8 mouse cellular contexts compared by ENCODE assay signal in genomic region chr8:84011705-84012498, GRCm38 (mm10). TPM values are rescaled to one million over a fixed set of nuclear protein-coding genes. Genes with fewer than 3 reads are reported as not detected.
A peak's percentile ranks its signal among the peaks of the same experiment; 100 is the strongest.
DNase-seq lines count a peak whose midpoint lies in the region; ATAC-seq and TF ChIP-seq lines count a peak whose summit lies in the region.

Gene 2210011C24Rik, minus strand, starts transcription at chr8:84012171.

- H3K36me3 ChIP-seq in C2C12 (ENCODE audit: control insufficient read depth, insufficient read depth), result no peaks in the 10 kb centered on the region
- no peaks in the 10 kb centered on the region for H3K36me3 ChIP-seq in ES-E14 (ENCODE audit: control insufficient read depth, insufficient read depth, low read length, poor library complexity, severe bottlenecking)
- H3K36me3 ChIP-seq in heart, embryonic 14.5 days (ENCODE audit: control insufficient read depth, insufficient read depth, low read length), result no peaks in the 10 kb centered on the region

- H3K4me3 ChIP-seq in C2C12 (ENCODE audit: insufficient read depth, poor library complexity, severe bottlenecking) (peak within 1 kb of the TSS; percentile 11), ES-E14 (ENCODE audit: insufficient read depth in 1 of 2, low read depth in 1 of 2, low read length in 2 of 2, poor library complexity in 1 of 2, severe bottlenecking in 1 of 2) (peak within 1 kb of the TSS; percentile 72 to 79)
- peak within 1 kb of the TSS; percentile 47 to 52 for H3K4me3 ChIP-seq in heart, embryonic 14.5 days (ENCODE audit: control insufficient read depth in 1 of 2, insufficient read depth in 1 of 2, low read depth in 1 of 2, low read length in 2 of 2)

- no peak for DNase-seq in ES-E14 (ENCODE audit: low read depth, low spot score)
- peak; percentile 81 to 93 for DNase-seq in kidney, postnatal 25 days
- DNase-seq in yolk sac, embryonic 10.5 days (ENCODE audit: low spot score), result peak; percentile 87
- DNase-seq in spleen, postnatal 36 days (ENCODE audit: low spot score in 2 of 2), result no peak
- DNase-seq in cerebellum, adult 18-20 months, result no peak

- no peaks in the 10 kb centered on the region for H3K79me2 ChIP-seq in C2C12 (ENCODE audit: control insufficient read depth, insufficient read depth)

- H3ac ChIP-seq in C2C12 (ENCODE audit: control insufficient read depth, insufficient read length, low read depth), result peak within 1 kb of the TSS; percentile 55

- H3K79me3 ChIP-seq in C2C12 (ENCODE audit: low read depth), result no peaks in the 10 kb centered on the region

- H3K4me2 ChIP-seq in heart, embryonic 14.5 days (ENCODE audit: low read length), result peak within 1 kb of the TSS; percentile 99

- under 1% methylated on average over 45 of the region's 45 CpGs for WGBS in heart, embryonic 14.5 days

- TF ChIP-seq CTCF in C2C12 (IDR thresholded peaks at IDR 0.05; ENCODE audit: control insufficient read depth, insufficient read depth, insufficient read length), result no peak

- H3K4me1 ChIP-seq in ES-E14 (ENCODE audit: control insufficient read depth in 2 of 2, insufficient read depth in 2 of 2, low read length in 2 of 2, poor library complexity in 1 of 2), result peaks cover 6 to 7% of the 10 kb centered on the region in 2 experiments; a peak in 3 of 4 replicates
- peaks cover 2 to 22% of the 10 kb centered on the region in 2 experiments; a peak in 3 of 4 replicates for H3K4me1 ChIP-seq in heart, embryonic 14.5 days (ENCODE audit: control insufficient read depth in 2 of 2, insufficient read depth in 2 of 2, low read length in 2 of 2)

- H3K9ac ChIP-seq in ES-E14 (ENCODE audit: insufficient read depth, low read depth, low read length, poor library complexity, severe bottlenecking), result peak within 1 kb of the TSS; percentile 68
- H3K9ac ChIP-seq in heart, embryonic 14.5 days (ENCODE audit: low read length), result peak within 1 kb of the TSS; percentile 60

- H3K27ac ChIP-seq in ES-E14 (ENCODE audit: insufficient read depth, low read depth, low read length, poor library complexity, severe bottlenecking), result no peak within 1 kb of the TSS
- H3K27ac ChIP-seq in heart, embryonic 14.5 days (replicated peaks in 1 of 2; ENCODE audit: control insufficient read depth in 1 of 2, insufficient read depth in 1 of 2, low read depth in 2 of 2, low read length in 2 of 2), result no peak within 1 kb of the TSS

- no peak for ATAC-seq in heart, embryonic 14.5 days (ENCODE audit: insufficient number of reproducible peaks, insufficient read depth, low FRiP score, low read depth)
- 0 out of 2 replicates have a peak, but pooled peaks have one; percentile 26 for ATAC-seq in megakaryocyte, adult 5-6 weeks (ENCODE audit: poor library complexity, severe bottlenecking)

- H3K27me3 ChIP-seq in C2C12 (ENCODE audit: control insufficient read depth, insufficient read depth, insufficient read length), result peaks cover 3% of the 10 kb centered on the region
- H3K27me3 ChIP-seq in heart, embryonic 14.5 days (ENCODE audit: control insufficient read depth, insufficient read depth, low read length), result peaks cover 35% of the 10 kb centered on the region

- in situ Hi-C loops in ES-E14 (cut with MboI; ENCODE audit: low sequenced_read_pairs in 2 of 2, unreplicated experiment in 2 of 2), result loop anchor here in 1 of 2 experiments (10.0 kb wide), 1 partner anchor 343 kb away; no protein-coding TSS in a partner anchor

- no peaks in the 10 kb centered on the region for H3K9me3 ChIP-seq in ES-E14 (ENCODE audit: control insufficient read depth, insufficient read depth, low read depth, low read length)
- H3K9me3 ChIP-seq in heart, embryonic 14.5 days (ENCODE audit: control insufficient read depth, low read length), result peaks cover 5% of the 10 kb centered on the region; the same call in 1 of the 2 replicates

TF ChIP-seq in C2C12, 6 proteins besides CTCF, POLR2A, EP300 and RAD21:
- TF ChIP-seq MYOG (IDR thresholded peaks at IDR 0.05; ENCODE audit: control insufficient read depth, extremely low read depth, insufficient read length), result no peak
TF ChIP-seq in C2C12: peak in this region for 0.

TF ChIP-seq in ES-E14, 5 proteins besides CTCF, POLR2A, EP300 and RAD21:
- TF ChIP-seq MAFK (IDR thresholded peaks at IDR 0.05; ENCODE audit: insufficient read depth, low read depth, low read length) (no peak), ZNF384 (IDR thresholded peaks at IDR 0.05; ENCODE audit: low read depth, low read length) (peak; percentile 89)

RNA-seq across cellular contexts. Expression of gene 2210011C24Rik, which starts in this region (rescaled TPM):
- polyA plus RNA-seq in C2C12 (2012; fragmentation: generic; extraction: Trizol), result 1.5 TPM
- 4.6 and 9.1 TPM in 2 replicates for total RNA-seq in ES-E14 (2012; rRNA removed)
- polyA plus RNA-seq in heart, embryonic 14.5 days (2014; fragmentation: Nextera tagmentation; extraction: Ambion mirVana), result 0.16 and 0.20 TPM in 2 replicates
- total RNA-seq in megakaryocyte, adult 5-6 weeks (2015), result not detected in 2 replicates
- total RNA-seq in megakaryocyte, adult 5-6 weeks (2017), result not detected in 2 replicates

Comparison
In these comparisons a context has a peak if more than half of its experiments do, and no peak if none do; other contexts are left out.
1. Peak in ATAC-seq in megakaryocyte, adult 5-6 weeks; RNA of the gene not detected or under 1 TPM.
2. H3K4me3 ChIP-seq: peak in every context shown above with its lines; median percentile 76 in ES-E14; 50 in heart, embryonic 14.5 days; 11 in C2C12.
3. DNase-seq: peak in kidney, postnatal 25 days (2 of 2) and yolk sac, embryonic 10.5 days (single experiment); none in ES-E14 (single experiment), spleen, postnatal 36 days (0 of 2) and cerebellum, adult 18-20 months (0 of 2).